Mouse (Mus musculus) ovary, adult 18-20 months (tissue): ENCODE results near the gene Ebf4.
"Not testable (repeated sequence)": the region's sequence is repeated elsewhere in the genome, so short reads cannot be mapped to it uniquely, and the experiment has no call there.

Experiments
- DNase-seq: peaks from one replicate; pipeline ENCODE4 v3.0.0; 2022; ENCODE audit warnings: low spot score, mixed read lengths

Gene Ebf4

GRCm38 (mm10) chr2:130295331-130296133, 563 bp downstream of the Ebf4 start:
- peak; percentile 40 for DNase-seq

GRCm38 (mm10) chr2:130296134-130296745, 1.3 kb downstream of the Ebf4 start:
- DNase-seq, result no peak

GRCm38 (mm10) chr2:130297580-130297979, 2.6 kb downstream of the Ebf4 start:
- DNase-seq, result no peak

- DNase-seq, result no peak
Observed at GRCm38 (mm10) chr2:130303014-130303413, 8.0 kb downstream of the Ebf4 start.

GRCm38 (mm10) chr2:130327057-130327456, 32.1 kb downstream of the Ebf4 start:
- DNase-seq, result no peak

GRCm38 (mm10) chr2:130329502-130329901, 34.5 kb downstream of the Ebf4 start:
- no peak for DNase-seq

- DNase-seq, result no peak
Observed at GRCm38 (mm10) chr2:130335112-130335511, 40.1 kb downstream of the Ebf4 start.

- DNase-seq, result no peak
Observed at GRCm38 (mm10) chr2:130340464-130341219, 45.7 kb downstream of the Ebf4 start.

GRCm38 (mm10) chr2:130341220-130341580, 46.2 kb downstream of the Ebf4 start:
- no peak for DNase-seq

- DNase-seq, result no peak
Observed at GRCm38 (mm10) chr2:130350376-130350775, 55.4 kb downstream of the Ebf4 start.

- DNase-seq, result no peak
Observed at GRCm38 (mm10) chr2:130351758-130352339, 56.9 kb downstream of the Ebf4 start.

- DNase-seq, result no peak
Observed at GRCm38 (mm10) chr2:130353411-130353810, 58.4 kb downstream of the Ebf4 start.

- DNase-seq, result no peak
Observed at GRCm38 (mm10) chr2:130353889-130354288, 58.9 kb downstream of the Ebf4 start.

GRCm38 (mm10) chr2:130357551-130357950, 62.6 kb downstream of the Ebf4 start:
- no peak for DNase-seq

- DNase-seq, result no peak
Observed at GRCm38 (mm10) chr2:130358852-130359251, 63.9 kb downstream of the Ebf4 start.

GRCm38 (mm10) chr2:130362511-130363026, 67.6 kb downstream of the Ebf4 start:
- DNase-seq, result no peak

GRCm38 (mm10) chr2:130365211-130366094, 70.5 kb downstream of the Ebf4 start:
- no peak for DNase-seq

- DNase-seq, result no peak
Observed at GRCm38 (mm10) chr2:130367386-130367785, 72.4 kb downstream of the Ebf4 start.

- not testable (repeated sequence) for DNase-seq
Observed at GRCm38 (mm10) chr2:130373026-130373425, 78.1 kb downstream of the Ebf4 start.

- no peak for DNase-seq
Observed at GRCm38 (mm10) chr2:130374951-130375350, 80.0 kb downstream of the Ebf4 start.

- no peak for DNase-seq
Observed at GRCm38 (mm10) chr2:130383205-130383604, 88.2 kb downstream of the Ebf4 start.
